Mouse (Mus musculus) stomach, embryonic 14.5 days (tissue): Measurements from ENCODE around the gene Lgi2. TPM values are rescaled to one million over a fixed set of nuclear protein-coding genes. Genes with fewer than 3 reads are reported as not detected.

ENCODE experiments used
- ATAC-seq: fragments of 200-750 bp; cut with Nextera tagmentation; 2 replicates; pipeline ENCODE4 v1.8.0; 2017; ENCODE audit warnings: low read depth, moderate TSS enrichment; ENCODE audit not compliant: insufficient number of reproducible peaks, insufficient read depth, low FRiP score
- H3K27ac ChIP-seq: fragments of 300-500 bp; sonication (generic); 2 replicates; pipeline ENCODE4 v1.5.1; 2014; ENCODE audit warnings: mild to moderate bottlenecking, low read length, moderate library complexity, mixed read lengths
- H3K27me3 ChIP-seq: fragments of 300-500 bp; sonication (generic); 2 replicates; pipeline ENCODE4 v1.6.1; 2014; ENCODE audit warnings: low read length, control low read depth, mixed read lengths; ENCODE audit not compliant: control insufficient read depth, insufficient read depth
- H3K36me3 ChIP-seq: fragments of 300-500 bp; sonication (generic); 2 replicates; pipeline ENCODE4 v1.6.1; 2014; ENCODE audit warnings: mild to moderate bottlenecking, control low read depth, low read length, moderate library complexity, mixed read lengths; ENCODE audit not compliant: control insufficient read depth, insufficient read depth
- H3K4me1 ChIP-seq: fragments of 300-500 bp; sonication (generic); 2 replicates; pipeline ENCODE4 v1.6.1; 2014; ENCODE audit warnings: low read length, control low read depth, mixed read lengths; ENCODE audit not compliant: control insufficient read depth, insufficient read depth
- H3K4me2 ChIP-seq: fragments of 300-500 bp; sonication (generic); replicated peaks from 2 replicates; pipeline ENCODE4 v1.6.1; 2014; ENCODE audit warnings: low read depth, low read length, control low read depth
- H3K4me3 ChIP-seq: fragments of 300-500 bp; sonication (generic); 2 replicates; pipeline ENCODE4 v1.5.1; 2014; ENCODE audit warnings: low read depth, low read length, control low read depth
- H3K9ac ChIP-seq: fragments of 300-500 bp; sonication (generic); replicated peaks from 2 replicates; pipeline ENCODE4 v1.6.1; 2014; ENCODE audit warnings: low read depth, mild to moderate bottlenecking, control low read depth, low read length, moderate library complexity, mixed read lengths
- H3K9me3 ChIP-seq: fragments of 300-500 bp; sonication (generic); 2 replicates; pipeline ENCODE4 v1.6.1; 2016; ENCODE audit warnings: low read depth, low read length, control low read depth; ENCODE audit not compliant: control insufficient read depth
- WGBS: fragments of 180-500 bp; shearing (Covaris S2); extraction: QIAGEN DNeasy Blood & Tissue Kit; methylation state at CpG from one replicate; pipeline ENCODE4 v1.1.7; 2014; 5-methylcytosine and 5-hydroxymethylcytosine counted together
- polyA plus RNA-seq: library from polyadenylated mRNA; unstranded; fragments of >200 nt; fragmentation: Nextera tagmentation; extraction: Ambion mirVana; gene quantifications from 2 replicates; pipeline ENCODE4 v1.2.1, GENCODE M21; 2014

Gene Lgi2
- polyA plus RNA-seq: 17.2 and 17.5 TPM in 2 replicates

- Histone ChIP-seq H3K4me1 (peaks cover 8% of the 10 kb centered on the region; the same call in 1 of the 2 replicates), H3K4me2 (peak within 1 kb of the TSS; percentile 90), H3K4me3 (peak within 1 kb of the TSS; percentile 60), H3K27ac (peak within 1 kb of the TSS; percentile 55; the same call in 1 of the 2 replicates), H3K9ac (peak within 1 kb of the TSS; percentile 65), H3K36me3 (no peaks in the 10 kb centered on the region), H3K9me3 (peaks cover 5% of the 10 kb centered on the region; the same call in 1 of the 2 replicates), H3K27me3 (no peaks in the 10 kb centered on the region)
- under 1% methylated on average over 78 of the region's 83 CpGs for WGBS
- peak; percentile 81 for ATAC-seq
These were observed at the start of gene Lgi2 for GRCm38 (mm10) chr5:52565813-52566531. Gene Lgi2 (minus strand): TSS chr5:52566462.

DNA sequence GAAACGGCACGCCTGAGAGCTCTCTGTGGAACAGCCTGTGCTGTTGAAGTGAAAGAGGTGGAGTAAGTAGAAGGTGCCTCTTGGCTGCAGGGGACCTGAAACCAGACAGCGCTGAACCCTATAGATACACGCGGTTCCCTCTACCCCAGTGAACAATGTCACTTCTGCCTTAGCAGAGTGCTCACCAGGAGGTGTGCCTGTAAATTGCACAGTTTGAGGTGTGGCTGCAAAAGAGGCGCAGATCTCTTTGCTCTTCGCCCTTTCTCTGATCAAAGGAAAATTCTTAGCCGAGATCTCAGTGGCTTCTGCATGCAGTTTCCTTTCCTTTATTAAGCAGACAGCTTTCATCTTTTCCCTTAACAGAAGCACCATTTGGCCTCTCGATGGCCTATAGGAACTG lies 49.2 kb upstream of the Lgi2 start:
- no peak overlapping the region for H3K9ac ChIP-seq
- H3K4me3 ChIP-seq: no peak overlapping the region
- no peak for ATAC-seq
- H3K27me3 ChIP-seq: no peaks in the 10 kb centered on the region
- H3K4me2 ChIP-seq: no peak overlapping the region
- peaks cover 26% of the 10 kb centered on the region for H3K4me1 ChIP-seq
- 55% methylated on average over 9 of the region's 9 CpGs for WGBS
- no peaks in the 10 kb centered on the region for H3K9me3 ChIP-seq
- no peaks in the 10 kb centered on the region for H3K36me3 ChIP-seq
- peak overlapping the region; percentile 90; the same call in 1 of the 2 replicates for H3K27ac ChIP-seq

- H3K27me3 ChIP-seq: no peaks in the 10 kb centered on the region
- no peak for ATAC-seq
- H3K4me2 ChIP-seq: no peak overlapping the region
- no peak overlapping the region for H3K4me3 ChIP-seq
- H3K4me1 ChIP-seq: peaks cover 26% of the 10 kb centered on the region
- H3K36me3 ChIP-seq: no peaks in the 10 kb centered on the region
- no peak overlapping the region for H3K9ac ChIP-seq
- 72% methylated on average over 4 of the region's 4 CpGs for WGBS
- H3K27ac ChIP-seq: peak overlapping the region; percentile 90
- H3K9me3 ChIP-seq: no peaks in the 10 kb centered on the region
These were observed 48.4 kb upstream of the Lgi2 start for GRCm38 (mm10) chr5:52614686-52615085.

DNA sequence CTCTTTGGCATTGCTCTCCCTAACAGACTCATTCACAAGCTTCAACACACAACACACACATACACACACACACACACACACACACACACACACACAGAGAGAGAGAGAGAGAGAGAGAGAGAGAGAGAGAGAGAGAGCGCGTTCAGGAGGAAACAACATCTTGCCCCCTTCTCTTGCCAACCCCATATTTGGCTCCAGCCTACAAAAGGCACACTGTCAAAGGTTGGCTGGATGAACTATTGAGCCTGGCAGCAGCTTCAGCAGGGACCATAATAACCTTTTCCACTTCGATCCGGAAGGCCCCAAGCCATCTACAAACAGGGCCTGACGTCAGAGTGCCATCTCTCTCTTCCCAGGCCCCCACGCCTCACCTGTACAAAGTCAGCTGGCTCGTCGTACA lies 46.5 kb upstream of the Lgi2 start:
- no peak overlapping the region for H3K27ac ChIP-seq
- ATAC-seq: no peak
- no peak overlapping the region for H3K9ac ChIP-seq
- no peak overlapping the region for H3K4me2 ChIP-seq
- 83% methylated on average over 6 of the region's 8 CpGs for WGBS
- no peaks in the 10 kb centered on the region for H3K36me3 ChIP-seq
- no peak overlapping the region for H3K4me3 ChIP-seq
- H3K9me3 ChIP-seq: no peaks in the 10 kb centered on the region
- H3K27me3 ChIP-seq: no peaks in the 10 kb centered on the region
- peaks cover 19% of the 10 kb centered on the region for H3K4me1 ChIP-seq

- no peak overlapping the region for H3K9ac ChIP-seq
- ATAC-seq: no peak
- H3K4me3 ChIP-seq: no peak overlapping the region
- H3K4me1 ChIP-seq: peaks cover 5% of the 10 kb centered on the region; the same call in 1 of the 2 replicates
- H3K27ac ChIP-seq: no peak overlapping the region
- no peak overlapping the region for H3K4me2 ChIP-seq
- 71% methylated on average over 10 of the region's 10 CpGs for WGBS
- H3K27me3 ChIP-seq: no peaks in the 10 kb centered on the region
- no peaks in the 10 kb centered on the region for H3K36me3 ChIP-seq
- no peaks in the 10 kb centered on the region; the same call in 1 of the 2 replicates for H3K9me3 ChIP-seq
These were observed 45.1 kb upstream of the Lgi2 start for GRCm38 (mm10) chr5:52611315-52611895.

DNA sequence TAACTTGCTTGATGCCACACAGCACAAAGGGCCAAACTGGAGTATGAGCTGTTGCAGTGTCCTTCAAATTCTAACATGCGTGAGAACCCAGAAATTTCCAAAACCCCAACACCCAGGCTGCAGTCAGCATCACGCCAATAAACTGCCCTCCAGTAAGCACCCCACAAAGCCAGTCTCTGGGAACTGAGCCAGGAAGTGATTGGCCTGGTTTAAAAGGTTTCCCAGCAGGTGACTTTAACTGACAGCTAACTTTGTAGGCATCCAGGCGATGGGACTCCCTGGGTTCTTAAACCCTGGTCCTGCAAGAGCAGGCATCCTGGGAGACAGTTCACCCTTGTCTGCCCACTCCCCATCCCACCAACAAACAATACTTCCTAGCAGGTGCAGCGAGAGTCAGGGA lies 44.0 kb upstream of the Lgi2 start:
- Histone ChIP-seq H3K27me3 (no peaks in the 10 kb centered on the region), H3K9ac (no peak overlapping the region), H3K4me1 (no peaks in the 10 kb centered on the region), H3K27ac (no peak overlapping the region), H3K36me3 (no peaks in the 10 kb centered on the region), H3K9me3 (no peaks in the 10 kb centered on the region; the same call in 1 of the 2 replicates), H3K4me2 (no peak overlapping the region), H3K4me3 (no peak overlapping the region)
- 70% methylated on average over 4 of the region's 4 CpGs for WGBS
- ATAC-seq: no peak

DNA sequence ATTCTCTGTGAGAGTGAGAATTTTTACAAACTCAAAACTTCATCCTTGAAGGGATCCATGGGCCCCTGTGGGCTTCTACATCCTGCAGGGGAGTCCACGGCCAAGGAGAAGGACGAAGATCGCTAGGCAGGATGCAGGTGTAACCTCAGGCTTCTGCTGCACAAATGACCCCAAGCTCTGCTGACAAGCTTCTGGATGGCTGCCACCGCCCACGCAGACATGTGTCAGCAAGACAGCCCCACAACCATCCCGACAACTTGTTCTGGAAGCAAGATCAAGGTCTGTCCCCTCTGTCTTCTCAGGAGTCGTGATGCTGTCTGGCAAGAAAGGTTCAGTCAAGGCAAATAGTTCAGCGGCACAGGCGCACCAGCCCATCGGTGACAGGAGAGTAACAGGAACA lies 43.4 kb upstream of the Lgi2 start:
- H3K27me3 ChIP-seq: no peaks in the 10 kb centered on the region
- no peak overlapping the region for H3K4me3 ChIP-seq
- no peak for ATAC-seq
- H3K27ac ChIP-seq: no peak overlapping the region
- no peaks in the 10 kb centered on the region; the same call in 1 of the 2 replicates for H3K9me3 ChIP-seq
- no peaks in the 10 kb centered on the region for H3K36me3 ChIP-seq
- WGBS: 67% methylated on average over 10 of the region's 10 CpGs
- H3K9ac ChIP-seq: no peak overlapping the region
- H3K4me1 ChIP-seq: no peaks in the 10 kb centered on the region
- H3K4me2 ChIP-seq: no peak overlapping the region

DNA sequence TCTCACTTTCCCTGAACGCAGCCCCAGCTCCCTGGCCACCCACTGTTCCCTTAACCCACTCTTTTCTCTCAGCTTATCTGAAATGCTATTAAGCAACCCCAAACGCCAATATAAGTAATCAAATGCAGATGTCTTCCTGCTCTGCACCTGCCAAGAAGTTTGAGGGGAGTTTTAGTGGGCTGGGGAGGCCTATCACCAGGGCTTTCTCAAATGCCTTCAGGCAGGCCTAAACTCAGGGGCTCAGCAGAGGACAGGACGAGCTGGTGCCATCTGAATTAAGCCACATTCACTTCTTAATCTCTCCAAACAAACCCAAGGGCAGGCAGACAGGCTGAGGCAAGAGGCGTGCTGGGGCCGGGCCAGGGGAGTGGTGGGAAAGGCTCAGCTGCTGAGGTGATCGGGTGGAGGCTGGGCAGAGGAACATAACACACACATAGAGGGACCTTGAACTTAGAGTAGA lies 38.4 kb upstream of the Lgi2 start:
- H3K36me3 ChIP-seq: no peaks in the 10 kb centered on the region
- no peaks in the 10 kb centered on the region for H3K27me3 ChIP-seq
- H3K27ac ChIP-seq: peak overlapping the region; percentile 66; the same call in 1 of the 2 replicates
- no peak overlapping the region for H3K4me3 ChIP-seq
- no peaks in the 10 kb centered on the region; the same call in 1 of the 2 replicates for H3K9me3 ChIP-seq
- no peak overlapping the region for H3K9ac ChIP-seq
- no peaks in the 10 kb centered on the region for H3K4me1 ChIP-seq
- WGBS: 39% methylated on average over 6 of the region's 6 CpGs
- ATAC-seq: peak; percentile 76
- H3K4me2 ChIP-seq: no peak overlapping the region
